Mouse (Mus musculus): ENCODE measurements around the gene Csnk1g2.

The Csnk1g2 gene

GRCm38 (mm10) chr10:80622661-80623456 lies at the start of gene Csnk1g2:
Csnk1g2 (plus strand) TSS chr10:80622838.
- no peak for DNase-seq (ENCODE audit: extremely low read depth, low read depth)

- DNase-seq (ENCODE audit: extremely low read depth, low read depth), result no peak
These were observed 48.7 kb upstream of the Csnk1g2 start for GRCm38 (mm10) chr10:80573944-80574343.

- DNase-seq (ENCODE audit: extremely low read depth, low read depth), result no peak
These were observed 47.7 kb upstream of the Csnk1g2 start for GRCm38 (mm10) chr10:80574896-80575295.

GRCm38 (mm10) chr10:80575925-80576324 lies 46.7 kb upstream of the Csnk1g2 start:
- peak; percentile 39 for DNase-seq (ENCODE audit: extremely low read depth, low read depth)

- DNase-seq (ENCODE audit: extremely low read depth, low read depth), result peak; percentile 37
These were observed 46.1 kb upstream of the Csnk1g2 start for GRCm38 (mm10) chr10:80576351-80577194.

- peak; percentile 78 for DNase-seq (ENCODE audit: extremely low read depth, low read depth)
These were observed 45.2 kb upstream of the Csnk1g2 start, which contains the start of gene Klf16 for GRCm38 (mm10) chr10:80577195-80578130. Klf16 (minus strand) TSS chr10:80577321.

GRCm38 (mm10) chr10:80578131-80578750 lies 44.4 kb upstream of the Csnk1g2 start:
- DNase-seq (ENCODE audit: extremely low read depth, low read depth), result peak; percentile 71

- DNase-seq (ENCODE audit: extremely low read depth, low read depth), result peak; percentile 86
These were observed 43.7 kb upstream of the Csnk1g2 start for GRCm38 (mm10) chr10:80578911-80579310.

GRCm38 (mm10) chr10:80583047-80583446 lies 39.6 kb upstream of the Csnk1g2 start:
- no peak for DNase-seq (ENCODE audit: extremely low read depth, low read depth)

- DNase-seq (ENCODE audit: extremely low read depth, low read depth), result no peak
These were observed 38.6 kb upstream of the Csnk1g2 start for GRCm38 (mm10) chr10:80584045-80584488.

GRCm38 (mm10) chr10:80584642-80585552 lies 37.7 kb upstream of the Csnk1g2 start:
- DNase-seq (ENCODE audit: extremely low read depth, low read depth), result no peak

GRCm38 (mm10) chr10:80585581-80585980 lies 37.1 kb upstream of the Csnk1g2 start:
- DNase-seq (ENCODE audit: extremely low read depth, low read depth), result no peak

GRCm38 (mm10) chr10:80586407-80587304 lies 36.0 kb upstream of the Csnk1g2 start:
- no peak for DNase-seq (ENCODE audit: extremely low read depth, low read depth)

- DNase-seq (ENCODE audit: extremely low read depth, low read depth), result no peak
These were observed 35.4 kb upstream of the Csnk1g2 start for GRCm38 (mm10) chr10:80587305-80587657.

GRCm38 (mm10) chr10:80589127-80589878 lies 33.3 kb upstream of the Csnk1g2 start:
- DNase-seq (ENCODE audit: extremely low read depth, low read depth), result no peak

GRCm38 (mm10) chr10:80589879-80590854 lies 32.5 kb upstream of the Csnk1g2 start, which contains the start of gene Abhd17a:
Abhd17a (minus strand) TSS chr10:80590341.
- DNase-seq (ENCODE audit: extremely low read depth, low read depth), result peak; percentile 89

GRCm38 (mm10) chr10:80596318-80596717 lies 26.3 kb upstream of the Csnk1g2 start:
- DNase-seq (ENCODE audit: extremely low read depth, low read depth), result no peak
